Mouse (Mus musculus): Measurements from ENCODE around the gene Fndc9. TPM values are rescaled to one million over a fixed set of nuclear protein-coding genes. Genes with fewer than 3 reads are reported as not detected.

Gene Fndc9
- polyA plus RNA-seq (2021; fragmentation: Nextera tagmentation) = 3.1 TPM in 2 replicates
- long read RNA-seq, experiment 1, transcript Fndc9-201 (2 exons, 2,290 nt) = major isoform, 12 of 19 reads
- long read RNA-seq, experiment 1, partial matches to known transcripts = 0 of 19 reads
- long read RNA-seq, experiment 1, other reads (novel, unspliced or antisense) = 7 of 19 reads
- long read RNA-seq, experiment 2, partial matches to known transcripts = 0 of 2 reads
- long read RNA-seq, experiment 2, other reads (novel, unspliced or antisense) = 1 of 2 reads

GRCm38 (mm10) chr11:46235334-46235733, at the start of gene Fndc9:
TSS of gene Fndc9 (plus strand) at chr11:46235531.

Other genes with a start within 250 kb of the Fndc9 start
- 17.4 and 20.8 TPM in 2 replicates for gene Gm12166, start 183.2 kb upstream of the Fndc9 start, polyA plus RNA-seq (2021; fragmentation: Nextera tagmentation)
- gene Adam19, start 179.5 kb upstream of the Fndc9 start, polyA plus RNA-seq (2021; fragmentation: Nextera tagmentation) = 1.2 and 1.9 TPM in 2 replicates
- 2.5 TPM in 2 replicates for gene Nipal4, start 69.0 kb upstream of the Fndc9 start, polyA plus RNA-seq (2021; fragmentation: Nextera tagmentation)
- 203 and 204 TPM in 2 replicates for gene Cyfip2, start 77.3 kb downstream of the Fndc9 start, polyA plus RNA-seq (2021; fragmentation: Nextera tagmentation)
- gene Itk, start 154.0 kb downstream of the Fndc9 start, polyA plus RNA-seq (2021; fragmentation: Nextera tagmentation) = 0.11 and 0.15 TPM in 2 replicates
- not detected in 2 replicates for gene Fam71b, start 161.0 kb downstream of the Fndc9 start, polyA plus RNA-seq (2021; fragmentation: Nextera tagmentation)
- gene Med7, start 201.4 kb downstream of the Fndc9 start, polyA plus RNA-seq (2021; fragmentation: Nextera tagmentation) = 28.2 and 31.8 TPM in 2 replicates
- 1.1 and 1.3 TPM in 2 replicates for gene Havcr2, start 219.4 kb downstream of the Fndc9 start, polyA plus RNA-seq (2021; fragmentation: Nextera tagmentation)